Mouse (Mus musculus): ENCODE measurements around the gene Nt5c2.
"Not testable (repeated sequence)": the region's sequence is repeated elsewhere in the genome, so short reads cannot be mapped to it uniquely, and the experiment has no call there.

Gene Nt5c2

GRCm38 (mm10) chr19:47017831-47018230, 2.9 kb upstream of the Nt5c2 start:
- in situ Hi-C loops (cut with MboI; ENCODE audit: low sequenced_read_pairs), result no loop called here

GRCm38 (mm10) chr19:47016487-47016886, 1.5 kb upstream of the Nt5c2 start:
- in situ Hi-C loops (cut with MboI; ENCODE audit: low sequenced_read_pairs), result no loop called here

- in situ Hi-C loops (cut with MboI; ENCODE audit: low sequenced_read_pairs), result no loop called here
These were observed 1.0 kb upstream of the Nt5c2 start for GRCm38 (mm10) chr19:47015965-47016364.

- in situ Hi-C loops (cut with MboI; ENCODE audit: low sequenced_read_pairs), result no loop called here
These were observed 443 bp upstream of the Nt5c2 start for GRCm38 (mm10) chr19:47015396-47015795.

- in situ Hi-C loops (cut with MboI; ENCODE audit: low sequenced_read_pairs), result no loop called here
These were observed 850 bp downstream of the Nt5c2 start for GRCm38 (mm10) chr19:47014159-47014446.

- in situ Hi-C loops (cut with MboI; ENCODE audit: low sequenced_read_pairs), result no loop called here
These were observed 1.4 kb downstream of the Nt5c2 start for GRCm38 (mm10) chr19:47013340-47014158.

- in situ Hi-C loops (cut with MboI; ENCODE audit: low sequenced_read_pairs), result no loop called here
These were observed 2.3 kb downstream of the Nt5c2 start for GRCm38 (mm10) chr19:47012521-47013130.

- in situ Hi-C loops (cut with MboI; ENCODE audit: low sequenced_read_pairs), result no loop called here
These were observed 5.0 kb downstream of the Nt5c2 start for GRCm38 (mm10) chr19:47009943-47010342.

GRCm38 (mm10) chr19:47009420-47009819, 5.5 kb downstream of the Nt5c2 start:
- in situ Hi-C loops (cut with MboI; ENCODE audit: low sequenced_read_pairs), result no loop called here

GRCm38 (mm10) chr19:47006321-47006720, 8.6 kb downstream of the Nt5c2 start:
- in situ Hi-C loops (cut with MboI; ENCODE audit: low sequenced_read_pairs), result no loop called here

GRCm38 (mm10) chr19:47005873-47006272, 9.1 kb downstream of the Nt5c2 start:
- in situ Hi-C loops (cut with MboI; ENCODE audit: low sequenced_read_pairs), result no loop called here

GRCm38 (mm10) chr19:47003742-47004511, 11.0 kb downstream of the Nt5c2 start:
- in situ Hi-C loops (cut with MboI; ENCODE audit: low sequenced_read_pairs), result no loop called here

GRCm38 (mm10) chr19:47000357-47000756, 14.6 kb downstream of the Nt5c2 start:
- in situ Hi-C loops (cut with MboI; ENCODE audit: low sequenced_read_pairs), result not testable (repeated sequence)

GRCm38 (mm10) chr19:46999753-47000152, 15.2 kb downstream of the Nt5c2 start:
- in situ Hi-C loops (cut with MboI; ENCODE audit: low sequenced_read_pairs), result loop anchor here (10.0 kb wide), 2 partner anchors 115 to 325 kb away; partner anchors contain the start of gene Cyp17a1

- in situ Hi-C loops (cut with MboI; ENCODE audit: low sequenced_read_pairs), result loop anchor here (10.0 kb wide), 2 partner anchors 114 to 324 kb away; partner anchors contain the start of gene Cyp17a1
These were observed 16.0 kb downstream of the Nt5c2 start for GRCm38 (mm10) chr19:46998953-46999352.

GRCm38 (mm10) chr19:46998168-46998870, 16.6 kb downstream of the Nt5c2 start:
- in situ Hi-C loops (cut with MboI; ENCODE audit: low sequenced_read_pairs), result loop anchor here (10.0 kb wide), 2 partner anchors 114 to 324 kb away; partner anchors contain the start of gene Cyp17a1

GRCm38 (mm10) chr19:46996095-46996494, 18.9 kb downstream of the Nt5c2 start:
- in situ Hi-C loops (cut with MboI; ENCODE audit: low sequenced_read_pairs), result loop anchor here (10.0 kb wide), 2 partner anchors 111 to 321 kb away; partner anchors contain the start of gene Cyp17a1

- in situ Hi-C loops (cut with MboI; ENCODE audit: low sequenced_read_pairs), result loop anchor here (10.0 kb wide), 2 partner anchors 108 to 318 kb away; partner anchors contain the start of gene Cyp17a1
These were observed 22.6 kb downstream of the Nt5c2 start for GRCm38 (mm10) chr19:46992329-46992728.

GRCm38 (mm10) chr19:46991145-46991544, 23.8 kb downstream of the Nt5c2 start:
- in situ Hi-C loops (cut with MboI; ENCODE audit: low sequenced_read_pairs), result loop anchor here (10.0 kb wide), 2 partner anchors 106 to 316 kb away; partner anchors contain the start of gene Cyp17a1

GRCm38 (mm10) chr19:46990625-46991024, 24.3 kb downstream of the Nt5c2 start:
- in situ Hi-C loops (cut with MboI; ENCODE audit: low sequenced_read_pairs), result loop anchor here (10.0 kb wide), 2 partner anchors 106 to 316 kb away; partner anchors contain the start of gene Cyp17a1

All from CH12F3 (cell line).